Mouse (Mus musculus) heart, adult 9 months (tissue): ENCODE measurements around the gene Tdrd7.
A peak's percentile ranks its signal among the peaks of the same experiment; 100 is the strongest.

Experiments
- DNase-seq, 2 experiments: peaks; one replicate each; pipeline ENCODE4 v3.0.0; 2022; ENCODE audit warnings: low spot score in 2 of 2

Gene Tdrd7

DNA sequence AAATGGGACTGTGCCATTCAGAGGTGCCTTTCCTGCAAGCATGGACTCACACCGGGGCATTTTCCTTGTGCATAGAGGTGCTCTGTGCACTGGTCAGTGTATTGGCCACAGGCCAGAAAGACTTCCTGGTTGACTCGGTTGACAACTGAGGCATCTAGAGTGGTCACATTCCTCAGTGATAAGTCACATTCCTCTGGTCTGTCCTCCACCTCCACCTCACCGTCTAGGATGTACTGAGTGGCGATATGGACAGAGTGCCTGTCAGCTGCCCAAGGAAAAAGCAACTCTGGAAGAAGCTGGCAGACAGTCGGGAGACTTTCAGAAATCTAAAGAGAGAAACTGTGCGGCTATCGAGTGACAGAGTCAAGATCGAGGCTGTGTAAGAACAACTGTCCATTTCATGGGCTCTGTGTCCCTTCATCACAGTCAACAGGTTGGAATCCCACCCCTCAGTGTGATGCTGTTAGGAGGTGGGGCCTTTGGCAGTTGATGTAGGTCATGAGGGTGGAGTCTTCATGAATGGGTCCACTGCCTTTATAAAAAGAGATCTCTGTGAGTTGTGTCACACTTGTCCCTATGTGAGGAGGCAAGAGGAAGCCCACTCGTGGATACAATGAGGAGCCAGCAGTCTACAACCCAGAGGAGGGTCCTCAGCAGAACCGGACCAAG, at the start of gene Tdrd7:
Gene Tdrd7, plus strand, starts transcription at position 564 of the 669 bp plus-strand sequence.
- DNase-seq, result no peak

DNA sequence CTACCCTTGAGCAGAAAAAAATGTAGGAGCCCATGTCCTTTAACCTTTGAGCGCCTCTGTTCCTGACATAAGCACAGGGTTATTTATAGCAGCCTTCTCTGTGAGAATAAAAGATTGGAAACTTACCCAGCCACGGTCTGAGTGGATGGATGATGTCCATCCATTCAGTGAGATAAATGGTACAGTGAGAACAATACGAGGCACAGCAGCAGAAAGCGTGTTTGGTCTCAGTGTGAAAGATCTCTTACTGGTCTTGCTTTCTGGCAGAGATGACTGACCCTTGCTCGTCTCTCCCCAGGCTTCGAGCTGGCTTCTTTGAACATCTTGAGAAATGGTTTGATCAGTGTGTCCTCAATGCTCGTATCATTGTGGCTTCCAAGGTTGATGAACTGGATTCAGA, 48.0 kb upstream of the Tdrd7 start:
- no peak for DNase-seq

DNA sequence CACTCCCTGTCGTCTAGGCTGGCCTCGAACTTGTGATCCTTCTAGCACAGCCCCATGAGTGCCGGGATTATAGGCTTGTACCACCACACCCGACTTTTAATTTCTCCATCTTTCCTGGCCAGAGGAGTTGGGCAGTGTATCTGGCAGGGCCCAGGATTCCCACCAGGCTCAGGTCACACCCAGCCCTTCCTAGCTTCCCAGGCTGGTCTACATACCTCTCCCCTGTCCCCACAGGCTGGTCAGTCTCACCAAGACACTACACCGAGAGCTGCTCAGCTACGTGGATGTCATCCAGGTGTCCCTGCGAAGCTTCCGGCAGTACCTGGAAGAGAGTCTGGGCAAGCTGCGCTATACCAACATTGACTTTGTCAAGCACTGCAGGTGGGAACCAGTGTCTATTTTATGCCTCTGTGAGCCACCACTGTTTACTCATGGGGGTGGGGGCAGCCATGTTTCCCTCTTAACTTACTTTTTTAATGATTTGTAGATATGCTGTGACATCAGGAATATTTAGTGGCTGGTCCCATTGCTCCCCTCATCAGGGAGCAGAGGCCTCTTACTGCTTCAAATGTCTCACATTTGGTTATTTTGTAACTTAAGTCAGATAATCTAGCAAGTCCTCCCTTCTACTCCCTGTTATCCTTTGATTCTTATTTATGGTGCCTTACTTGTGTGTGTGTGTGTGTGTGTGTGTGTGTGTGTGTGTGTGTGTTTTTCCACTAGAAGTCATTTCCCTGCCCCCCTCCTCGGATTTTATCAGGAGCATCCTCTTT, 43.3 kb upstream of the Tdrd7 start:
- DNase-seq, result no peak

- no peak for DNase-seq
Observed at GRCm38 (mm10) chr4:45924011-45924410, 41.1 kb upstream of the Tdrd7 start.

GRCm38 (mm10) chr4:45928561-45928960, 36.6 kb upstream of the Tdrd7 start:
- DNase-seq, result no peak

DNA sequence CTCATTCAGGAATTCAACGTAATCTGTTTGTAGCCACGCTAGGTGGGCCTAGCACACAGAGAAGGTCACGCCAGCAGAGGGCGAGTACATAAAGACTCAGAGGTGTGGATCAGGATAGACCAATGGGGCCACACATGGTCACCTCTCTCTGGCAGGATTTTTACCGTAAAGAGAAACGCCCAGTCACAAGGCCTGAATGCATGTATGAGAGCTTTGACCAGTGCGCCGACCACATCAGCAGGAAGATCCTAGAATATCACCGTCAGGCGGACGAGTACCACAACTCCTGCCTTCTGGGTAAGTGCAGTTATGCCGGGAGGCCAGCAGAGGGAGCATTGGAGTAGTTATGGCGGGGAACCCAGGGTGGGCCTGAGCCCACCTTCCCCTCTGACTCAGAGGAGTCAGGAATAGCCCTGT, 23.5 kb upstream of the Tdrd7 start:
- peak; percentile 7 to 38 for DNase-seq

- DNase-seq, result no peak
Observed at GRCm38 (mm10) chr4:45947729-45948128, 17.4 kb upstream of the Tdrd7 start.

DNA sequence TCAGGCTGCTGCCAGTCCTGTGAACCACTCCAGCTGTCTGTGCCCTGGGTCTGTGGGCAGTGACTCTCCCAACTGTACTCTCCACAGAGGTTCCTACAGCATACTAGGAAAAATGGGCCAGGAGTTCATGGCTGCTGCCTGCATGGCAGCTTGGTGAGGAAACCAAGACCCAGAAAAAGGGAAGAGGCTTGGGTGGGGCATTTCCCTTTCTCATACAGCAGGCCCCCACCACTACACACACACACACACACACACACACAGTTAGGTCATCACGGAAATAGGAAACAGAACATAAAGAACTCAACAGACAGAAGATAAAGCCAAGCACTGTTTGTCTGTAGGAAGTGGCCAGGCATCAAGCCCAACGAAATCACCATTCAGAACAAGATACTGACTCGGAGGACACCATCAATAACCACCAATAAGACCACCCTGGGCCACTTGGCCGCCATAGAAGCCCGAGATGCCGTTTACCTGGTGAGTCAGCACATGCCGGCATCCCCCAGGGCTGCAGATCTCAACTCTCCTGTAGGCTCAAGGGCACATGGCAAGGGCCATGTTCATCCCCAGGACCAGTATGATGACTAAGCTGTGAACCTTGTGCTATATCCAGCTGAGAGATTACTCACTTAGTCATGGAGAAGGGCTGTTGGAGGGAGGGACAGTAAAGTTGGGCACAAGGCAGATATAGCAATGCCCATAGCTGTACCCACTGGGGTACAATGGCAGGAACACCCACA, 15.9 kb upstream of the Tdrd7 start:
- peak in 1 of 2 experiments; percentile 32 for DNase-seq

DNA sequence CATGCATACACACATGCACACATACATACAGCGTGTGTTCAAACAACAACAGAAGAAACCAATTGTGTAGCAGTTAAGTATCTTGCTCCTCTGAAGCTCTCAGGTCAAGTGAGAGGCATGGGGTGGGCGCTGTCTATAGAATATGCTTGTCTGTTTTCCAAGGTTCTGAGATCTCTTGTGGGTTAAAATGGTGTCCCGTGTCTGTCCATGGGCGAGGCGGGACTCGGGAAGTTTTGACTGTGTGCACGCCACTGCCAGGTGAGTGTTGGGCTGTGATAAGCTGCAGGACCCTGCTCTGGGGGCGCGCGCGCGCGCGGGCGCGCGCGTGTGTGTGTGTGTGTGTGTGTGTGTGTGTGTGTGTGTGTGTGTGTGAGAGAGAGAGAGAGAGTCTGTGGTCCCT, 13.3 kb upstream of the Tdrd7 start:
- DNase-seq, result no peak

- no peak for DNase-seq
Observed at GRCm38 (mm10) chr4:45953025-45953919, 11.9 kb upstream of the Tdrd7 start.

DNA sequence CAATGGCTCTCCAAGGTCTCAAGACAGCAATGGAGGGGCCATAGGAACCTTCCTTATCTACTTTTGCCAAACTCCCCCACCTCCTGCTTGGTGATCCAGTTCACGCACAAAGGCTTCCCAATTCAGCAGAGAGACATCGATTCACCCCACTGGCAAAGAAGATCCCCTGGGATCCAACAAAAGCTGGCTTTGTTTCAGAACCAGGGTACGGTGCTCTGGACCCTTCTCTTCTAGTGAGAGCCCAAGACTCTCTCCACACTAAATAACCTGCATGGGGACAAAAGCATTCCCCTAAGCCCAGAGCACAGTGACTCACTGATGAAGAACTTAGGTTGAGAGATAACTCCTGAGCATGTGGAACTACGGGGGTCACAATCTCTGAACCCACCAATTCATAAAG, 9.9 kb upstream of the Tdrd7 start:
- no peak for DNase-seq

- DNase-seq, result no peak
Observed at GRCm38 (mm10) chr4:45956131-45956530, 9.0 kb upstream of the Tdrd7 start.

- DNase-seq, result no peak
Observed at GRCm38 (mm10) chr4:45956706-45957105, 8.4 kb upstream of the Tdrd7 start.

DNA sequence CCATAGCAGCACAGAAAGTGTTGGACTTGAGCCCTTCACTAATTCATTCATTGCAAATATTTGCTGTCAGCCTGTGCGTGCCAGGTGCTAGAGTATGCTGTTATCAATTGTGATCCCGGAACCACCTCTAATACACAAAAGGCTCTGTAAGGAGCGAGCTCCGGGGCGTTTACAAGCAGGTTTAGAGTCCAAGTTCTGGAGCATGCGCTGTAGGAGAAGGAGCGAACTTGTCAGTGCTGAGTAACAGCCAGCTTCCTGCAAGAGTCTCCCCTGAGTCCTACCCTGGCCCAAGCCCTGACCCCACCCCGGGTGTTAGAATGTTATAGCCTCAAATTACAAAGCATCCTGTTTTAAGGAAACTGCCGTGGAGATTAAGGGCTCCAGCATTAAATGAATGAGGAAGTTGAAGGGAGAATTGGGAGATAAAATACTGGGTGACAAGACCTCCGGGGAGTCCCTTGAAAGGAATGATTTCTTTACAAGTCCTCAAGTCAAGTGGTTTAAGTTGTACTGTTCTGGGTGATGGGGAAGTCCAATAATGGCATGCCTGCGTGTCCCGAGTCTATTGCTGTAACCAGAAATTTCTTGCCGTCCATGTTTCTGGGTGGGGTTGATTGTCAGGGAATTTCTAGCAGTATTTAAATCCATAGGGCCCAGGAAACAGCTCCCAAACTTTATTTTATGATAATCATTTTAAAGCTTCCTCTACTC, 758 bp downstream of the Tdrd7 start:
- DNase-seq, result peak; percentile 71 to 78

DNA sequence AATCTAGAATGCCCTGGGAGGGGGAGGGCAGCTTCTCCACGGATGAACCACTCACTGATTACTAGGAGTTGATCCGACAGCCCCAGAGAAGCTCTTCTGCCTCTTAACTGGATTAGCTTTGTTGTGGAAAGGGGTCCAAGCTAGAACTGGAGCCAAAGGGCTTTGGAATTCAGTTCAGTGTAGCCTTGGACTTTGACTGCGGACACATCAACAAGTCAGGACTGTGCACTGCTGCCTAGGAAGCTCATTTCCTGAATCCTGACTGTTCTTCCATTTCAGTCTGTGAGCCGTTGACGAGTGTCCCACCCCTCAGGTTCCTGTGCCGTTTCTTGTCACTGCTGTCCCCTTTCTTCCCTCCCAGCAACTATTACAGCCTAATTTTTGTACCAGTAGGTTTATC, 1.6 kb downstream of the Tdrd7 start:
- DNase-seq, result no peak

GRCm38 (mm10) chr4:45967479-45968341, 2.6 kb downstream of the Tdrd7 start:
- DNase-seq, result peak; percentile 24 to 65

- no peak for DNase-seq
Observed at GRCm38 (mm10) chr4:45969051-45969450, 3.9 kb downstream of the Tdrd7 start.

GRCm38 (mm10) chr4:45970048-45970560, 5.0 kb downstream of the Tdrd7 start:
- peak in 1 of 2 experiments; percentile 24 for DNase-seq

GRCm38 (mm10) chr4:45971806-45972447, 6.8 kb downstream of the Tdrd7 start:
- peak; percentile 98 for DNase-seq
